8 mouse cellular contexts compared by ENCODE assay signal in genomic region chr4:122983486-122984261, GRCm38 (mm10). TPM values are rescaled to one million over a fixed set of nuclear protein-coding genes. Genes with fewer than 3 reads are reported as not detected.
DNase-seq lines count a peak whose midpoint lies in the region; ATAC-seq and TF ChIP-seq lines count a peak whose summit lies in the region.

No protein-coding gene starts in this region.

- 22% methylated on average over 17 of the region's 17 CpGs for WGBS in liver, embryonic 11.5 days
- 27% methylated on average over 17 of the region's 17 CpGs for WGBS in forebrain, postnatal 0 days

- no peak for TF ChIP-seq CTCF in forebrain, postnatal 0 days (IDR thresholded peaks at IDR 0.05; ENCODE audit: low read depth)

- no peaks in the 10 kb centered on the region for H3K9me3 ChIP-seq in liver, embryonic 11.5 days (ENCODE audit: control insufficient read depth, low read length)
- no peaks in the 10 kb centered on the region for H3K9me3 ChIP-seq in forebrain, postnatal 0 days (ENCODE audit: low read length)

- 0 out of 2 replicates have a peak, but pooled peaks cover 2% of the 10 kb centered on the region for H3K4me1 ChIP-seq in liver, embryonic 11.5 days (replicated peaks; ENCODE audit: control insufficient read depth, insufficient read depth, low read length)
- H3K4me1 ChIP-seq in forebrain, postnatal 0 days (ENCODE audit: insufficient read depth) = no peaks in the 10 kb centered on the region

- peaks cover 21% of the 10 kb centered on the region for H3K27me3 ChIP-seq in liver, embryonic 11.5 days (replicated peaks; ENCODE audit: control insufficient read depth, insufficient read depth, low read length)
- peaks cover 9% of the 10 kb centered on the region for H3K27me3 ChIP-seq in forebrain, postnatal 0 days (ENCODE audit: insufficient read depth, low read length)

- ATAC-seq in liver, embryonic 11.5 days (replicated peaks; ENCODE audit: low FRiP score) = no peak
- ATAC-seq in forebrain, postnatal 0 days = no peak
- ATAC-seq in megakaryocyte, adult 5-6 weeks (ENCODE audit: poor library complexity, severe bottlenecking) = peak; percentile 57

- no peak overlapping the region for H3K4me3 ChIP-seq in liver, embryonic 11.5 days (ENCODE audit: low read depth, low read length)
- H3K4me3 ChIP-seq in forebrain, postnatal 0 days (ENCODE audit: low read depth, low read length) = peak overlapping the region; percentile 5; the same call in 1 of the 2 replicates

- no peak overlapping the region for H3K27ac ChIP-seq in liver, embryonic 11.5 days (ENCODE audit: low read depth, low read length)
- H3K27ac ChIP-seq in forebrain, postnatal 0 days (ENCODE audit: low read depth, low read length) = no peak overlapping the region

- peak overlapping the region; percentile 40 for H3K4me2 ChIP-seq in liver, embryonic 11.5 days
- peak overlapping the region; percentile 37 for H3K4me2 ChIP-seq in forebrain, postnatal 0 days (ENCODE audit: low read depth)

- no peaks in the 10 kb centered on the region for H3K36me3 ChIP-seq in liver, embryonic 11.5 days (ENCODE audit: control insufficient read depth, insufficient read depth, low read length)
- H3K36me3 ChIP-seq in forebrain, postnatal 0 days (ENCODE audit: insufficient read depth) = no peaks in the 10 kb centered on the region

- no peak for DNase-seq in liver, embryonic 11.5 days (ENCODE audit: low spot score)
- no peak for DNase-seq in liver
- DNase-seq in forebrain, postnatal 0 days = no peak
- DNase-seq in thymus, postnatal 10 days (ENCODE audit: low spot score in 2 of 2) = peak; percentile 35 to 43
- DNase-seq in right cerebral cortex, postnatal 14 days = no peak
- DNase-seq in testis, postnatal 10 days (ENCODE audit: low spot score) = no peak
- no peak for DNase-seq in right cerebral cortex, adult 2 months (ENCODE audit: low spot score in 2 of 2)

- no peak overlapping the region for H3K9ac ChIP-seq in liver, embryonic 11.5 days (ENCODE audit: low read depth, low read length)
- H3K9ac ChIP-seq in forebrain, postnatal 0 days = no peak overlapping the region

RNA-seq across cellular contexts. Expression of gene Mycl, which starts 11.8 kb away (rescaled TPM):
- polyA plus RNA-seq in liver, embryonic 11.5 days (2014; fragmentation: Nextera tagmentation; extraction: Ambion mirVana) = 3.1 and 4.0 TPM in 2 replicates
- total RNA-seq in forebrain, postnatal 0 days (2014; rRNA removed) = 106 and 113 TPM in 2 replicates
- 65.9 and 67.6 TPM in 2 replicates for polyA plus RNA-seq in forebrain, postnatal 0 days (2015; fragmentation: Nextera tagmentation; extraction: Ambion mirVana)
- 2.6 and 4.0 TPM in 2 replicates for total RNA-seq in megakaryocyte, adult 5-6 weeks (2015)
- total RNA-seq in megakaryocyte, adult 5-6 weeks (2017) = 0.81 and 3.3 TPM in 2 replicates

RNA-seq across cellular contexts. Expression of gene Mfsd2a, which starts 22.7 kb away (rescaled TPM):
- 0.64 and 0.68 TPM in 2 replicates for polyA plus RNA-seq in liver, embryonic 11.5 days (2014; fragmentation: Nextera tagmentation; extraction: Ambion mirVana)
- 34.7 and 40.7 TPM in 2 replicates for total RNA-seq in forebrain, postnatal 0 days (2014; rRNA removed)
- polyA plus RNA-seq in forebrain, postnatal 0 days (2015; fragmentation: Nextera tagmentation; extraction: Ambion mirVana) = 30.6 and 33.4 TPM in 2 replicates
- total RNA-seq in megakaryocyte, adult 5-6 weeks (2015) = 0.14 TPM in 1 of 2 replicates, not detected in the other
- 0.15 and 0.16 TPM in 2 replicates for total RNA-seq in megakaryocyte, adult 5-6 weeks (2017)

RNA-seq across cellular contexts. Expression of gene Trit1, which starts 32.7 kb away (rescaled TPM):
- 17.2 and 17.5 TPM in 2 replicates for polyA plus RNA-seq in liver, embryonic 11.5 days (2014; fragmentation: Nextera tagmentation; extraction: Ambion mirVana)
- 22.8 and 23.7 TPM in 2 replicates for total RNA-seq in forebrain, postnatal 0 days (2014; rRNA removed)
- polyA plus RNA-seq in forebrain, postnatal 0 days (2015; fragmentation: Nextera tagmentation; extraction: Ambion mirVana) = 20.4 and 22.1 TPM in 2 replicates
- 10.7 and 16.5 TPM in 2 replicates for total RNA-seq in megakaryocyte, adult 5-6 weeks (2015)
- 21.0 and 22.3 TPM in 2 replicates for total RNA-seq in megakaryocyte, adult 5-6 weeks (2017)

Comparison
In these comparisons a context has a peak if more than half of its experiments do, and no peak if none do; other contexts are left out.
1. DNase-seq: peak in thymus, postnatal 10 days (2 of 2); none in liver, embryonic 11.5 days (single experiment), liver (single experiment), forebrain, postnatal 0 days (single experiment), right cerebral cortex, postnatal 14 days (single experiment), testis, postnatal 10 days (single experiment) and right cerebral cortex, adult 2 months (0 of 2).
2. RNA of gene Mycl, which starts 11.8 kb away (total RNA-seq): 106 to 113 TPM in forebrain, postnatal 0 days; 0.81 to 4.0 TPM in megakaryocyte, adult 5-6 weeks; every median in the first group is over 10 times any median in the second.
3. RNA of gene Mfsd2a, which starts 22.7 kb away (total RNA-seq): 34.7 to 40.7 TPM in forebrain, postnatal 0 days; 0.14 to 0.16 TPM in megakaryocyte, adult 5-6 weeks; every median in the first group is over 10 times any median in the second.